In genomic region chr10:111509103-111509784, GRCm38 (mm10) we compare ENCODE assay signal across 10 mouse cellular contexts. TPM values are rescaled to one million over a fixed set of nuclear protein-coding genes. Genes with fewer than 3 reads are reported as not detected.
DNase-seq lines count a peak whose midpoint lies in the region; ATAC-seq and TF ChIP-seq lines count a peak whose summit lies in the region.
"Had no signal": no experiment of that assay in that cellular context is flagged by ENCODE, and none has a peak within 500 bp of the region (broad histone marks: within the 10 kb centered on the region; RNA-seq: fewer than 3 reads in every experiment).

No protein-coding gene starts in this region.

- WGBS in heart, embryonic 13.5 days = 34% methylated on average over 8 of the region's 8 CpGs
- WGBS in forebrain, postnatal 0 days = 40% methylated on average over 8 of the region's 8 CpGs
- 52% methylated on average over 8 of the region's 8 CpGs for WGBS in liver, postnatal 0 days (ENCODE audit: insufficient replicate concordance)

- TF ChIP-seq RAD21 in CH12.LX (IDR thresholded peaks at IDR 0.05; ENCODE audit: low read depth, low read length) = no peak

- no peak for TF ChIP-seq CTCF in CH12.LX (conservative IDR thresholded peaks at IDR 0.05 in 1 of 2, IDR thresholded peaks at IDR 0.05 in 1 of 2; ENCODE audit: low read depth in 2 of 2, low read length in 2 of 2)
- TF ChIP-seq CTCF in forebrain, postnatal 0 days (IDR thresholded peaks at IDR 0.05; ENCODE audit: low read depth) = no peak
- no peak for TF ChIP-seq CTCF in liver, postnatal 0 days (IDR thresholded peaks at IDR 0.05; ENCODE audit: low read depth)

- H3K36me3 ChIP-seq in heart, embryonic 13.5 days = no peaks in the 10 kb centered on the region
- no peaks in the 10 kb centered on the region for H3K36me3 ChIP-seq in CH12.LX (replicated peaks in 1 of 2; ENCODE audit: control insufficient read depth in 1 of 2, insufficient read depth in 1 of 2, low read length in 1 of 2)
- no peaks in the 10 kb centered on the region for H3K36me3 ChIP-seq in forebrain, postnatal 0 days (ENCODE audit: insufficient read depth)
- H3K36me3 ChIP-seq in liver, postnatal 0 days (replicated peaks; ENCODE audit: insufficient read depth, low read length) = no peaks in the 10 kb centered on the region

- H3K4me3 ChIP-seq in heart, embryonic 13.5 days = peak overlapping the region; percentile 94
- H3K4me3 ChIP-seq in CH12.LX (replicated peaks in 1 of 3; ENCODE audit: low read depth in 2 of 3, low read length in 2 of 3, poor library complexity in 1 of 3) = peak overlapping the region in 1 of 3 experiments; percentile 87
- H3K4me3 ChIP-seq in forebrain, postnatal 0 days (ENCODE audit: low read depth, low read length) = peak overlapping the region; percentile 60
- H3K4me3 ChIP-seq in liver, postnatal 0 days (ENCODE audit: low read depth, low read length) = peak overlapping the region; percentile 81

- H3K9ac ChIP-seq in heart, embryonic 13.5 days = peak overlapping the region; percentile 94
- H3K9ac ChIP-seq in CH12.LX (ENCODE audit: insufficient read depth, low read depth) = peak overlapping the region; percentile 45
- peak overlapping the region; percentile 85; the same call in 1 of the 2 replicates for H3K9ac ChIP-seq in forebrain, postnatal 0 days
- H3K9ac ChIP-seq in liver, postnatal 0 days (replicated peaks) = peak overlapping the region; percentile 28; the same call in 1 of the 2 replicates

- H3K4me2 ChIP-seq in heart, embryonic 13.5 days = peak overlapping the region; percentile 86
- H3K4me2 ChIP-seq in CH12.LX (ENCODE audit: insufficient read depth, low read depth, poor library complexity, severe bottlenecking) = peak overlapping the region; percentile 88
- peak overlapping the region; percentile 81 for H3K4me2 ChIP-seq in forebrain, postnatal 0 days (ENCODE audit: low read depth)
- H3K4me2 ChIP-seq in liver, postnatal 0 days (ENCODE audit: low read depth, low read length) = peak overlapping the region; percentile 82

- in situ Hi-C loops in CH12.LX (cut with MboI; ENCODE audit: low pct_ligation_motif_present, low pct_unique_long_range_greater_than_20kb, low sequenced_read_pairs) = loop anchor here (10.0 to 25.0 kb wide), 3 partner anchors 128 to 416 kb away; no protein-coding TSS in a partner anchor

- peak overlapping the region; percentile 29; the same call in 1 of the 2 replicates for H3K27ac ChIP-seq in heart, embryonic 13.5 days (replicated peaks)
- no peak overlapping the region for H3K27ac ChIP-seq in CH12.LX (ENCODE audit: insufficient read depth, low read depth)
- H3K27ac ChIP-seq in forebrain, postnatal 0 days (ENCODE audit: low read depth, low read length) = peak overlapping the region; percentile 35; the same call in 1 of the 2 replicates
- H3K27ac ChIP-seq in liver, postnatal 0 days (ENCODE audit: low read depth) = peak overlapping the region; percentile 19; the same call in 1 of the 2 replicates

- H3K4me1 ChIP-seq in heart, embryonic 13.5 days = peaks cover 60% of the 10 kb centered on the region
- H3K4me1 ChIP-seq in CH12.LX (ENCODE audit: control insufficient read depth in 1 of 2, insufficient read depth in 2 of 2) = peaks cover 6 to 38% of the 10 kb centered on the region in 2 experiments; a peak in 3 of 4 replicates
- H3K4me1 ChIP-seq in forebrain, postnatal 0 days (ENCODE audit: insufficient read depth) = 0 out of 2 replicates have a peak, but pooled peaks cover 10% of the 10 kb centered on the region
- H3K4me1 ChIP-seq in liver, postnatal 0 days (ENCODE audit: insufficient read depth) = peaks cover 9% of the 10 kb centered on the region

- peak; percentile 19; the same call in 1 of the 2 replicates for TF ChIP-seq EP300 in CH12.LX (IDR thresholded peaks at IDR 0.05; ENCODE audit: low read length)
- TF ChIP-seq EP300 in liver, postnatal 0 days (IDR thresholded peaks at IDR 0.05; ENCODE audit: low read depth) = no peak

- H3K79me2 ChIP-seq in CH12.LX (replicated peaks; ENCODE audit: control insufficient read depth, extremely low read depth, insufficient read depth, poor library complexity, severe bottlenecking) = peaks cover 13% of the 10 kb centered on the region

- intact Hi-C loops in heart, postnatal 10 days (cut with DNase I) = loop anchor here (5.0 to 10.0 kb wide), 6 partner anchors 33 to 328 kb away; no protein-coding TSS in a partner anchor

- dilution Hi-C loops in CH12.LX (cut with MboI; ENCODE audit: extremely low pct_ligation_motif_present, extremely low pct_unique_long_range_greater_than_20kb, low sequenced_read_pairs) = no loop called here

- ATAC-seq in heart, embryonic 13.5 days (ENCODE audit: extremely low read depth, insufficient number of reproducible peaks, low FRiP score, low TSS enrichment) = no peak
- ATAC-seq in forebrain, postnatal 0 days = no peak
- no peak for ATAC-seq in liver, postnatal 0 days

- DNase-seq in heart, postnatal 10 days = no peak
- DNase-seq in CH12.LX (ENCODE audit: extremely low read depth) = no peak
- DNase-seq in forebrain, postnatal 0 days = no peak
- no peak for DNase-seq in liver, postnatal 0 days
- no peak for DNase-seq in layer of hippocampus, postnatal 14 days (ENCODE audit: low spot score in 2 of 2)
- no peak for DNase-seq in frontal cortex, adult 2 months (ENCODE audit: extremely low spot score in 1 of 2, low spot score in 1 of 2)
- no peak for DNase-seq in right cerebral cortex, postnatal 10 days (ENCODE audit: low spot score in 2 of 2)
- DNase-seq: cerebellum, adult 2 months; left cerebral cortex, postnatal 4 days had no signal

- no peaks in the 10 kb centered on the region for H3K9me3 ChIP-seq in heart, embryonic 13.5 days
- no peaks in the 10 kb centered on the region for H3K9me3 ChIP-seq in CH12.LX (replicated peaks; ENCODE audit: low read length)
- no peaks in the 10 kb centered on the region for H3K9me3 ChIP-seq in forebrain, postnatal 0 days (ENCODE audit: low read length)
- no peaks in the 10 kb centered on the region for H3K9me3 ChIP-seq in liver, postnatal 0 days (ENCODE audit: low read length)

- no peaks in the 10 kb centered on the region for H3K27me3 ChIP-seq in heart, embryonic 13.5 days (replicated peaks)
- H3K27me3 ChIP-seq in CH12.LX (replicated peaks) = no peaks in the 10 kb centered on the region
- no peaks in the 10 kb centered on the region for H3K27me3 ChIP-seq in forebrain, postnatal 0 days (ENCODE audit: insufficient read depth, low read length)
- H3K27me3 ChIP-seq in liver, postnatal 0 days (ENCODE audit: insufficient read depth, low read length) = peaks cover 13% of the 10 kb centered on the region; the same call in 1 of the 2 replicates

- no peak for TF ChIP-seq POLR2A in CH12.LX (IDR thresholded peaks at IDR 0.05; ENCODE audit: low read depth, low read length)

TF ChIP-seq in CH12.LX, 34 proteins besides CTCF, POLR2A, EP300 and RAD21:
- TF ChIP-seq CHD2 (IDR thresholded peaks at IDR 0.05; ENCODE audit: low read length) (peak; percentile 45; the same call in 1 of the 2 replicates), USF1 (IDR thresholded peaks at IDR 0.05; ENCODE audit: low read depth, low read length) (no peak)

RNA-seq across cellular contexts. Expression of gene Phlda1, which starts 3.2 kb away (rescaled TPM):
- polyA plus RNA-seq in heart, embryonic 13.5 days (2015; fragmentation: Nextera tagmentation; extraction: Ambion mirVana) = 23.9 and 24.8 TPM in 2 replicates
- 10 to 100 TPM; 16.9 to 20.8 TPM for total RNA-seq in heart, postnatal 10 days (2021)
- total RNA-seq in CH12.LX (2012; rRNA removed) (1.9 and 2.5 TPM in 2 replicates), CH12.LX (2014; rRNA removed) (0.99 and 2.1 TPM in 2 replicates)
- polyA plus RNA-seq in CH12.LX (2012; ENCODE audit: insufficient read length, low read depth) = 7.0 and 11.6 TPM in 2 replicates
- 8.9 and 9.2 TPM in 2 replicates for total RNA-seq in forebrain, postnatal 0 days (2014; rRNA removed)
- polyA plus RNA-seq in forebrain, postnatal 0 days (2015; fragmentation: Nextera tagmentation; extraction: Ambion mirVana) = 29.3 and 31.3 TPM in 2 replicates
- polyA plus RNA-seq in liver, postnatal 0 days (2015; fragmentation: Nextera tagmentation; extraction: Ambion mirVana) = 29.6 and 32.1 TPM in 2 replicates
- 10 to 100 TPM; 23.9 to 24.4 TPM for total RNA-seq in layer of hippocampus, postnatal 14 days (2021)
- polyA plus RNA-seq in frontal cortex, adult 2 months (2012; rRNA removed) = 28.9 and 30.9 TPM in 2 replicates

RNA-seq across cellular contexts. Expression of gene Nap1l1, which starts 36.2 kb away (rescaled TPM):
- polyA plus RNA-seq in heart, embryonic 13.5 days (2015; fragmentation: Nextera tagmentation; extraction: Ambion mirVana) = 135 and 143 TPM in 2 replicates
- 10 to 100 TPM; 82.6 to 85.2 TPM for total RNA-seq in heart, postnatal 10 days (2021)
- 196 and 231 TPM in 2 replicates for total RNA-seq in CH12.LX (2012; rRNA removed)
- 360 and 392 TPM in 2 replicates for total RNA-seq in CH12.LX (2014; rRNA removed)
- 1,279 and 1,342 TPM in 2 replicates for polyA plus RNA-seq in CH12.LX (2012; ENCODE audit: insufficient read length, low read depth)
- 114 and 121 TPM in 2 replicates for total RNA-seq in forebrain, postnatal 0 days (2014; rRNA removed)
- 162 and 189 TPM in 2 replicates for polyA plus RNA-seq in forebrain, postnatal 0 days (2015; fragmentation: Nextera tagmentation; extraction: Ambion mirVana)
- 69.9 and 73.7 TPM in 2 replicates for polyA plus RNA-seq in liver, postnatal 0 days (2015; fragmentation: Nextera tagmentation; extraction: Ambion mirVana)
- total RNA-seq in layer of hippocampus, postnatal 14 days (2021) = 100 to 1,000 TPM; 164 to 177 TPM
- polyA plus RNA-seq in frontal cortex, adult 2 months (2012; rRNA removed) = 259 and 267 TPM in 2 replicates

Comparison
In these comparisons a context has a peak if more than half of its experiments do, and no peak if none do; other contexts are left out.
1. H3K9ac ChIP-seq: peak in every context shown above with its lines; median percentile 94 in heart, embryonic 13.5 days; 85 in forebrain, postnatal 0 days; 45 in CH12.LX; 28 in liver, postnatal 0 days.